Mouse (Mus musculus) right cerebral cortex, postnatal 25 days (tissue): ENCODE data around the gene Tshz2.

ENCODE experiments used
- DNase-seq: peaks from one replicate; pipeline ENCODE4 v3.0.0; 2022

Tshz2 gene

DNA sequence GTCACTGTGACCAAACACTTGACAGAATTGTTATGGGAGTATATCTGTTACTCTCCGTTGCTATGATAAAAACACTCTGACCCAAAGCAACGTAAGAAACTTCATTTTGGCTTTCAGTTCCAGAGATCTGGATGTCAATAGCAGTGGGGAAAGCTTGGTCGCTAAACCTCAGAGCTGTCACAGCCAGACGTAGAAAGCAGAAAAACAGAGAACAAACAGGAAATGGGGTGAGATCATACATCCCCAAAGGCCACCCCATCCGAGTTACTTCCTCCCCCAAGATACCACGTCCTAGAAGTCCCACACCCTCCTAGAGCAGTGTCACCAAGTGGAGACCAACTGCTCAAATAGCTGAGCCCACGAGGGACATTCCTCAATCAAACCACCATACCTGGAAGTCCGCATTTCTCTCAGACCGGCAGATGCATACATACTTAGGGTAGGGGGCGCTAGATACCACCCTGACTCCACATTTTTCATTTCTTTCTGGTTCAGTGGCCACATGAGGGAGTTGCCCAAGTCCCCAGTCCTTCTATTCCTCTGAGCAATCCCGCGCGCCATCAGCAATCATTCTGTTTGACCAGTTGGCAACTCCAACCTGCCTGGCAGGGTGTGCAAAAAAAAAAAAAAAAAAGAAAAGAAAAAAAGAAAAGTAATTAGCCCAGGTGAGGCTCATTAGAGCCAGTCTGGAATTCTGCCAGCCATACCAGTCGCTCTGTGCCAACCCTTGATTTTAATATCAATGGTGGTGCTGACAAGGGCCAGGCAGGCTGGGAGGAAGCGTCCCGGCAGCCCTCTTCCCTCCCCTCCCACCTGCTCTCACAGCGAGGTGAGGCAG, 326.1 kb downstream of the Tshz2 start:
- no peak for DNase-seq

DNA sequence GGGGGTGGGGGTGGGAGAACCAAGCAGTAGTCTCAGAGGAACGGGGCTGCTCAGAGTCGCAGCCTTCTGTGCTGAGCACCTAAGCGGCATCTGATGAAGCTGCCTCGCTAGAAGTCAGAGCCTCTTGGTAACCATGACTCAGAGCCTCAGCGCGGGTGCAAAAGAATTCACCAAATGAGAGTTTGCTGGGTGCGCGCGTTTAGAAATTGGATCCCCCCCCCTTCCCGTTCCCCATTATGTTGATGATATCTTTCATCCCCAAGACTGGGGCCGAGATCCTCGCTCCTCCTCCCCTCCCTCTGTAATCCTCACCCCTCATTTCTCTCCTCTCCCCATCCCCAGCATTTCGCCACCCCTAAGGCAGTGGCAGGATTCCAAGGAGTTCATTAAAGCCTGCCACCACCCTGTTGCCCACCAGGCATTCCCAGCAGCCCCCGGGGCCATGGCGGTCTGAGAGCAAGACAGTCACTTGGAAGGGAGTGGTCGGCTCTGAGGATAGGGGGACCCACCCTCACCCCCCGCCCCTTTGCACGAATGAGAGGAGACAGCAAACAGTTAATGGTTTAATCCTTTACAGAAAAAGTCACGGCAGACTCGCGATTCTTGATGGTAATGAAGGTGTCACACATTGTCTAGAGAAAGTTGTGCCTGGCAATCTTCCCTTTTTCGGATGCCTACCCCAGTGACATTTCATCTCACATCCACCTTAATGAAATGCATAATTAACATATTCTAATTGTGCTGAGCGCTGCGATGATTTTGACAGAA, 328.8 kb downstream of the Tshz2 start:
- DNase-seq: peak; percentile 21

DNA sequence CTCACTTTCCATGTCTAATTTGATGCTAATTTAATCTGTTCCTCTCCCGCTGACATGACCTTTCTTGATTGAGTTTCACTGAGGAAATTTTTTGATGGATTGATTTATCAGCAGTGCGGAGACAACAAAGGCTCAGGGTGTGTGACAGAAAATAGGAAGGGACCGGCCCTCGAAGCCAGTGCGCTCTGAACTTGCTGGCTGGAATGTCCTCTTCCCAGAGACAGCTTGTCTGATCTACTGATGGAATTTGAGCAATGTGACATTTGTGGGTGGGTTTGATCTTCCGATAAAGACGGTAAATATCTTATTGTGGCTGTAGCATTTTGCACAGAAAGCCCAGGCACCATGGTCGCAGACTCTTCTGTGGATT, 329.4 kb downstream of the Tshz2 start:
- DNase-seq: no peak

DNA sequence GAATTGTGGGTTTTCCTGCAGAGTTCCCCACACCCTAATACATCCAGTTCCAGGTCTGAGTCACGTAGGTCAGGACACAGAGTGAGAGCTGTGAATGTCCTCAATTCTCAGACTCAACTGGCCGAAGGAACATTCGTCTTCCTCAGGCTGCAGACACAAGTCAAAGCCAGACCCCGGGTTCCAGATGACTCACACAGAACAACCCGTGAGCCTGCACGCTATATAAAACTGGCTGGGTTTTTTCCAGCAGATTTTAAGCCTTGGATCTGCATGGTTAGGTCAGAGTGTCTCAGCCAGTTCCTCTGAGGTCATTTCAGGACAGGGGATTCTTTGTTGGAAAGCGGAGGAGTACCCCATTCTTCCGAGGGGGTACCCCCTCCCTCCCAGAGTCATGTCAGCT, 330.0 kb downstream of the Tshz2 start:
- no peak for DNase-seq

DNA sequence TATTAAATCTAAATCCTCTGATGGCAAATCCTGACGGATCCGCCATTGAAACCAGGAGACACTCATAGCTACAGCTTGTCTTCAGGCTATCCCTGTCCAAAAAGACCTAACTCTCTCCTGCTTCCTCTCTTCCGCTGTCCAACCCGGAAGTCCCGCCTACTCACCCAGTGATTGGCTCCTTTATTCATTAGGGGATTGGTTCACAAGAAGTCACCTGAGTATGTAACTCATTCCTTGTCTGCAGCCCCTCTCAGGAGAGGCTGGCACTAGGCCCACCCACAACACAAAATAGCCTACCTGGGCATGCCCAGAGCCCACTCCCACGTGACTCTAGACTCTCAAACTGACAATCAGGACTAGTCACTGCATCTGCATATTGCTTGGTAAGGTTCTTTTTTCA, 337.7 kb downstream of the Tshz2 start:
- no peak for DNase-seq

DNA sequence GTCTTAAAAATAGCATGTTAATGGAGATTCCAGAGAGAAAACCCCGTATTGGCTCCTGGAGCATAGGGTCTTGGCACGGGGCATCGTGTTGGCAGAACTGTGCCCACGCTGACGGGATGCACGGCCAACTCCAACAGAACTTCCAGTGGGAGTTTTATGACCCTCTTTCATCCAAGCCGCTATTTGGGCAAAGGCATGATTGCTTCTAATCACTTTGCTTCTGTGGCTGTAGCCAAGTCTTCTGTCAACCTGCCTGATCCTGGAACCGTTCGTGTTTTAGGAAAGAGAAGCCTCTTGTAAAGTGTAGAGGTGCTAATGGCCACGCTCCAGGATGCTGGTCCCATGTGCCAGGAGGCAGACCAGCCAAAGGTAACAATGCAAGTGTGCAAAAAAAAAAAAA, 350.1 kb downstream of the Tshz2 start:
- DNase-seq: no peak

DNA sequence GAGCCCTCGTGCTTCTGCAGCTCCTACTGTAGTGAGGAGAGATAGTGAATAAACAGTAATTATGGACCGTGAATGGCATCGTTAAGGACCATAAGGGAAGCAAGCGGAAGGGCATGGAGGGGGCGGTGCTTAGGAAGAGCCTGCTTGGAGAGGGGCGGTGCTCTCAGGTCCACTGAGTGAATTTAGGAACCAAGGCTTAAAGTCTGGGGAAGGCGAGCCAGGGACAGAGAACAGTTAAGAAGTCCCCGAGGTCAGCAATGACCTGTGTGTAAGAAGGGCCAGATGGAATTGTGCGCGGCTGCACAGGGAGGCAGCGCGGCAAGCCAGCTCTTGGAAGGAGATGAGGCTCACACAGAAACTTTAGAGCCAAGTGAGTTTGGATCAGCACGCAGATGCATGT, 354.4 kb downstream of the Tshz2 start:
- DNase-seq: no peak

DNA sequence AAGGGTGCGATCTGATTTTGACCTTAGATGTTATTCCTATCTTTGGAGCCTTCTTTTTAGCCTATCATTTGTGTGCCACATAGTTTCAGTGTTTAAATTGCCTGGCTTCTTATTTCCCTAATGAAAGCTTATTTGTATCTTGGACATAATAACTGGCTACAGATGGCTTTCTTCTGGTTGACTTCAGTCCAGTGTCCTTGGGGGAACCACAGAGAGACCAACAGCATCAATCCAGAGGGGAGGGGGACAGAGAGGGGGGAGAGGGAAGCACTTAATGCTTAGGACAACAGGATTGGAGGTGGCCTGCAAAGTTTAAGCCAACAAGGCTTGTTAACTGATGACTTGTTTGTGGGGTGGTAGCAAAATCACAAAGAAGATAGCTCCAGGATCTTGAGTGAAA, 356.4 kb downstream of the Tshz2 start:
- no peak for DNase-seq

DNA sequence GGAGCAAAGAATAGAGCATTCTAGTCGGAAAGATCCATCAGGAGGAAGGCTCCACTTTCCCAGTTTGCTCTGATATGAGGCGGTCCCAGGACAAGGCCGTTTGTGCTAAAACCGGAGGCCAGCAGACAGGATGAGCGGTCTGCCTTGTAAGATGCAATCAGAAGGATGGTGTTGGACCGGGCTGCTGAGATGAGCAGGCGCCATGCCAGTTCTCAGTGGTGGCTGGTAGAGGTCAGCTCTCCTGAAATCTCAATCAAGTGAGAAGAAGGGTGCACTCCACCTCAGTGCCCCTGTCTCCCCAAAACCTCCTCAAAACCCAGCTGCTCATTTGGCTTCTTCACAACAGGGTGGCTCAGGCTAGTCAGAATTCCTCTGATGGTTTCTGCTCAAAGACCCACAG, 358.2 kb downstream of the Tshz2 start:
- no peak for DNase-seq

DNA sequence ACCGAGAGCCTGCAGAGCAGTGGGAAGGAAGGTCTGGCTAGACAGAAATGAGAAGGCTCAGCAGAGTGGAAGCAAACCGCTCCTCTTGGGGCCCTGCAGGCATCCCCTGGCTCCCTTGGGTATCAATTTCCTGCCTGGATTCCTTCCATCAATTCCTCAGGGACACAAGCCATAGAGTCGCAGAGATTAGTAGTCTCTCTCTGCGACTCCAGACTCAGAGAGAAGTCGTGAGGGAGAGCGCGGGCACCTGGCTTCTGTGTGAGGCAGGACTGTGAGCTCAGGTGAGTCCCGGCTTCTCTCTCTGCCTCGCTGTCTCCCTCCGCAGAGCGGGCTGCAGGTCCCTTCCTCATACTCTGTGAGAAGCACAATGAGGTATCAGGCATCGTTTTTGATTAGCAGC, 363.2 kb downstream of the Tshz2 start:
- DNase-seq: no peak

DNA sequence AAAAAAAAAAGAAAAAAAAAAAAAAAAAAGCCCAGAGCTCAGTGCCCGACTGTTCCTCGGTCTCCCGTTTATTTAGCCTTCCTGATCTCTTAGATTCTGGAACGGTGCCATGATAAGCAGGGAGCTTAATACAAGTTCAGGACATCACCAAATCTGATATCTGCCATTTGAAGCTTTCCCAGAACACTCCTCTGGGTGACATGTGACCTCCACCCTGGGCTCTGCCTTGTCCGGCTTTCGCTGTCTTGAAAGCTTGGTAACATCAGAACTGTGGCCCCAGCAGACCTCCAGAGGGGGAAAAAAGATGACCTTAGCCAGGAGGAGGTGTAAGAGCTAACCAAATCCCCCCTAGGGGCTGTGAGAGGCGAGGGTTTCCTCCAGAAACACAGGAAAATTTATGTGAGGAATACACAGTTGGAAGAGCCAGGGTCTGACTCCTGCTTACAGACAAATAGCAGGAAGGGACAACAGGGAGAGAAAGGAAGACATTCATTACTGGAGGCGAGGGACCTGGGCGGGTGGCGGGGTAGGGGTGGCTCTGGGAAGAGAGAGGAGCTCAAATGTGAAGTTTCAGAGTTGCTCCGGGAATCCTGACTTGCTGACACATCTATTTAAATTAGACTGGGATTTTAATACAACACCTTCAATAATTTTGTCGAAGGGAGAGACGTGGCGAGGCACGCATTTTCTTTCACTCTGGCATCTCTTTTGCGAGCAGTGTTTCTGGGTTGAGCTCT, 363.9 kb downstream of the Tshz2 start:
- DNase-seq: no peak

DNA sequence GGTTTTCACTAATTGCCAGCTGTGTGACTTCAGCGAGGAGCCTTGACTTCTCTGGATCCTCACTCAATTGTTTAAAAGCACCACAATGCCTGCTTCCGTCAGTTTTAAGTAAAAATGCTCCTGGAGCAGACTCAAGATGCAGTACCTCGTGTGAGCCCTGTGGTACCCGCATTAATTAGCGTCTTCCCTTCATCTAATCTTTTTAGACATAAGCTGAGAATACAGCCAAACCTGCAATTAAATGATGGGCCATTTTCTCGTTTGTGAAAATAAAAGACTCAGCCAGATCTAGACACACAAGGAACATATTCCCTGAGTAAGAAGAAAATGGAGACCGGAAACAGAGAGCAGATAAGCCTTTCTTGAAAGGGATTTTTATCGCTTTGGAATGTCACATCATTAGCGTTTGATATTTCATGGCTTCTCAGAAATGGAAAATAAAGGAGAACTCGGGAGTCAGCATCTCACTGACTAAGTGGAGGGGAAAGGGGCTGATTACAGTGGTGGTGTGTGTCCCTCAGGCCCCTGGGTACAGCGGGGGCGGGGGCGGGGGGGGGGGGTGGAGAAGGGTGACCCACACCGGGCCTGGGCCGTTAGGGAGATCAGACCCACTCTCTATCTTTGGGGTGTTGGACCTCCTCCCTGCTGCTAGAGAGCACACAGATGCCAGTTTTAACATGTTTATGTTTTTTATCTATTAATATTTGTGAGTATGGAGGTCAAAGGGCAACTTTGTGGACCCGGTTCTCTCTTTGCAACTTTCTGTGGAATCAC, 364.6 kb downstream of the Tshz2 start:
- DNase-seq: no peak

DNA sequence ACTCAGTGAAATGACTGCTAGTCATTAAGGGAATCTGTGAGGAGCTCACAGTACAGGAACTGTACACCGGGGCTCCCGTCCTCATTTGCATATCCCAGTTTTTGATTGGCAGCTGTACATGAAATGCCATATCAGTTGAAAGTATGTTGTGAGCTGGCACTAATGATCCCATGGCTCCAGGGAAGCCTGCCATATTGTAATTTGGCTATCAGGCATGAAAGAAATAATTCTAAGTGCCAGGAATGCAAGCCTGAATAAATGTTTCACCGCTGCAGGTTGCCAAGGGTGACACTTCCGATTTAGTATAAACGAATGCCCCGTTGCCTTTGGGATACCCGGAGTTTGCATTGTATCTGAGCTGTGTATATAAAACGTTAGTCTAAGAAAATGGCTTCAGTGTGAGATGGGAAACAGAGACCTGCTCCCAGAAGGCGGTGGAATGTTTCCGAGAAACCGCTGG, 366.1 kb downstream of the Tshz2 start:
- DNase-seq: no peak

DNA sequence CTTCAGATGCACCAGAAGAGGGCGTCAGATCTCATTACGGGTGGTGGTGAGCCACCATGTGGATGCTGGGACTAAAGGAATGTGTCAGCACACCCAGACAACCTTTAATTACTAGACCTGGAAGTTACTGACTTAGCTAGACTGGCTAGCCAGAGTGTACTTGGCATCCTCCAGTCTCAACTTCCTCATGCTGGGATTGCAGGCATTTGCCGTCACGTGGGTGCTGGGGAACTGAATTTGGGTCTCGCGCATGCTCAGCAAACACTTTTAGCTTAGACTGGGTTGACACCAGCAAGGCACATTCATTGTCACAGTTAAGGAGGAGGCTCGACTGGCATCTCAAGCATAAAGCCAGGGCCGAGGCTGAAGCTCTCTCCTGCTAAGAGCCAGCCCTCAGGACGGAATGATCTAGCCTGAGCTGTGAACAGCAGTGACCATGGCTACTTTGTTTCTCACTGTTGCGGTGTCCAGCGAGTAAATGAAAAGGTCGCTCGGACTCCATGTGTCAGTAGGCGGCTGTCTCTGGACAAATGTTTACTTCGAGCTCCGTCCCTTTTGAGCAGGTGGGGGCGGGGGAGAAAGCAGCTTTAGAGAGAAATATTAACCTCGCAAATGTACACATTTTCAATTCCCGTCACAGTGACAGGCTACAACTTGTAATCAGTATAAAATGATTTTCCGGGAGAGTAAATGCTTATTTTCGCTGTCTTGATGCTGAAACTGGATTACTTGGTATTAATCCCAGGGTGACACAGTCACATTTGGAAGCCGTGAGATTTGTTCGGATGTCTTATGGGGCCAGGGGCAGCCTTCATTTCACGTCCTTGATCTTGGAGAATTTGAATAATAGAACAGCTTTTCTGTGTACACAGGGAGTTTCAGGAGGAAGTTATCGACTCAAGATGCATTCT, 370.0 kb downstream of the Tshz2 start:
- peak; percentile 40 for DNase-seq

DNA sequence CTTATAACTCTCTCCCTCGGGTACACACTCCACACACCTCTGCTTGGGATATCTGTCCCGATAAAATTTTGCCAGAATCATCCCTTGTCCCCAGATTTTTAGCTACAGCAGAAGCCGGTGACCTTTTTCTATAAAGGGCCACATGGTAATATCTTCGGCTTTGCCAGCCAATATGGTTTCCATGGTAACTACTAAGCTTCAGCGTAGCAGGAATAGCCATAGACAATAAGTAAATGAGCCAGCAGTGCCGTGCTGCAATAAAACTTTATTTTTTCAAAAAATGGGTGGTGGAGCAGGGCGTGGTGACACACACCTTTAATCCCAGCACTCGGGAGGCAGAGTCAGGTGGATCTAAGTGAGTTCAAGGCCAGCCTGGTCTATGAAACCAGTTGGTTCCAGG, 370.9 kb downstream of the Tshz2 start:
- no peak for DNase-seq

DNA sequence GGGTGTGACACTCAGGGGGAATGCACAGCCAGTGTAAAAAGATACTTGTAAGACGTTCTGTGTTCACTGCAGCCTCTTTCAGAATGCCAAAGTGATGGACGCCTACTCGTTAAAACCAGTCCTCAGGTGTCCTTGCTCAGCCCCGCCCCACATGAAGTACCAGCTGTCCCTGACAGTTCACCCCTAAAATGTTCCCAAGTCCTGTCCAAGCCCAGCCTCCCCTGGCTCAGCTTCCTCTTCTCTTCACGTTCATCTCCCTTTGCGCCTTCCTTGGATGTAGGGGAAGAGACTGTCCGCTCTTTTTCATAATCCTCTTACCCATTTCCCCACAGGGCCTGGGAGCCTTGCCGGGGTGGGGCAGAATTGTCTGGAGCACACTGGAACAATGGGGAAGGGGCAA, 374.0 kb downstream of the Tshz2 start:
- DNase-seq: no peak

DNA sequence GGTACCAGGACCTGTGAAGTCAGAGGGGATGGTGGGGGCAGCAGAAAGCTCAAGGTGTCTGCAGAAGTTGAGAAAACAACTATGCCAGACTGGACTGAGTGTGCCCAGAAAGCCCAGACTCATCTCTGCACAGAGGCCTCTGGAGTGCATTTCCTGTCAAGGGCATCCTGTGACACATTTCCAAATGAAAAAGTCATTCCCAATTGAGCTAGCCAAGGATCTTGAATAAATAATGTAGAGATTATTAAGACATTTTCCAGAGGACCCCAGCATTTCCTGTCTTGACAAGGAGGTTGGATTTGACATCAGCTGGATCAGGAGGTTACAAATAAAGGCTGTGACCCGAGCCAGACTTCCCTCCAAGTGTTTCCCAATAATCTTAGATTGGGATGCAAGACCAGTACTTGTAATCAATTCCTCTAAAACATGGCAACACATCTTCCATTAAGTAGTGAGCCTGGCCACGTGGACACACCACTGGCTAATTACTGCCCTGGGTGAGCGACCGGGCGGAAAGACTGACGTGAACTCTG, 374.7 kb downstream of the Tshz2 start:
- DNase-seq: no peak

DNA sequence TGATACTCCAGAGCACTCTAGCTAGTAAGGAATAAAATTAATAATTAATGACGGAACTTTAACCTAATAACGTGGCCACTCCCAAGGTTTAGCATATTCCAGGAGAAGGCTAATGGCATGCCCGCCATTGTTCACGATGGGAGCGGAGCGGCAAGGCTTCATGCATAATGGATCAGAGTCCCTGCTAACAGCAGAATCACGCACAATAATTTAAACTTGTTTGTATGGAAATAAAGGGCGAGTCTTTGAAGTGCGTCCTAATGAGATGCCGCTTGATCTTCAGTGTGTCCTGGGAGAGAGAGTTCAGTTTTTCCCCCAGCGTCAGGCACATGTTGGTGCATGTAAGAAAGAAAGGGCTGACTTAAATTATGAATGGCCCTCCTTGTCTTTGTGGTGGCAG, 376.9 kb downstream of the Tshz2 start:
- no peak for DNase-seq

DNA sequence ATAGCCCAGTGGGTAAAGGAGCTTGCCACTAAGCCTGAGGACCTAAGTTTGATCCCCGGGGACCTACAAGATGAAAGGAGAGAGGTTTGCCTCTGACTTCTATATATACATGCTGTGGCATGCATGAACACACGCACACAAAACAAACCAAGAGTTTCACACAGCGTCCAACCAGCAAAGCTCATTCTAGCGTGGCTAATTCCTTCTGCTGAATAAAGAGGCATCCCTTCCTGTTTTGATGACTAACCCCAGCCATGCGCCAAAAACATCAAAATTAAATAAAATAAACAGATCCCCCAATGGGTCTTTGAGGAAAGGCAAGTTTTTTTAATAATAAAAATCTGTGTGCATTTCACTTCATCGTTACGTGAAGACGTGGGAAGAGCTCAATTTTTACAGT, 379.0 kb downstream of the Tshz2 start:
- no peak for DNase-seq

DNA sequence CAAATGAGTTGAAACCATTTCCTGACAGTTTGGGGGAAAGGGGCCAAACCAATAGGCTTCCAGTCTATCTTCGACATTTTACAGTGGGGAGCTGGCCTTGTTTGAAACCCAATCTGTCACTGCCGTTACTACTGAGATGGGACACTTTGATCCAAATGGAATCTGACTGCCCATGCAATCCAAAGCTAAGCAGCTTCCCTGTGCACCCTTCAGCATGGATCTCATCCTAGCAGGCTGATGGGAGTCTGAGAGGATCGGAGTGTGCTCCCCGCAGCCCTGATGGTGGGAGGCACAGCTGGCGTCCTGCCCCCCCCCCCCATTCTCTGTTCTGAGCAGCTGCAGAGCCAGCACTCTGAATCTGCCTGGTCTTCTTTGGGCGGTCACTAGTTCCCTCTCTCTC, 384.5 kb downstream of the Tshz2 start:
- DNase-seq: no peak

DNA sequence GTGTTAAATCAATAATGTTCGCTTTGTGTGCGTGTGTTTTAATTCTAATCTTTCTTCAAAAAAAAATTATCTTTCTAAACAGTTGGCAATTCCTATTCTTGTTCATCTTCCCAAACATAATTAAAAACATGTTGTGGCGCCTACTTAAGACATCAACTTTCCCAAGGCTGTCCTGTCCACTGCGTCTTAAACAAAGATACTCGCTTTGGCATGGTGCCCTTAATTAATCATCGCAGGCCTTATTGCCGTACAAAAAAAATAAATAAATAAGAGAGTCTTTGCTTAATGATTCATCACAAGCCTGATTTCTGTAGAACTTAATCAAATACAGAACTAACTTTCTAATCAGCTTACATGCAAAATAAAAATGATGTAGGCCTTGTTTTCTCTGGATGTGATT, 385.1 kb downstream of the Tshz2 start:
- no peak for DNase-seq

DNA sequence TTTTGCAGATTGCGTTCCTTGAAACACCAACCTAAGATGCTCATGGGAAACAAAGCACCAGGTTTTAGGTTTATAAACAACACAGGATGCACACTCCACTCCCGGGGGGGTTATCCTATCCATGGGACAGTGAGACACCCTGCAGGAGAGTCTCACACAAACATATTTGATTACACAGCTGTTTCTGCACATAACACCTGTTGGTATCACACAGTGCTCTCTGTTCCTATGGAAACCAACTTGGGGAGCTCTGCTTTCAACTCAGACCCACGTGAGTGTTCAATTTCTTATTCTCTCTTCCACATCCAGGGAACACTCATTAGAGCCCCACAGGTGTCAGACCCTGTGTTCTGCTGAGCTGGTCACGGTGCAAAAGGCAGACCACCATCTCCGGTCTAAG, 390.1 kb downstream of the Tshz2 start:
- no peak for DNase-seq
